Mouse (Mus musculus) hindbrain, postnatal 0 days (tissue): ENCODE data around the gene Krt80. TPM values are rescaled to one million over a fixed set of nuclear protein-coding genes. Genes with fewer than 3 reads are reported as not detected.

Experiments used
- ATAC-seq: fragments of 200-750 bp; cut with Nextera tagmentation; 2 replicates; pipeline ENCODE4 v1.8.0; 2017; ENCODE audit warnings: mild to moderate bottlenecking, moderate TSS enrichment, moderate library complexity
- DNase-seq: peaks from one replicate; pipeline ENCODE4 v3.0.0-alpha.2; 2015; ENCODE audit warnings: low spot score
- H3K27ac ChIP-seq: fragments of 300-500 bp; sonication (generic); 2 replicates; pipeline ENCODE4 v1.5.1; 2014; ENCODE audit warnings: mild to moderate bottlenecking
- H3K27me3 ChIP-seq: fragments of 300-500 bp; sonication (generic); 2 replicates; pipeline ENCODE4 v1.6.1; 2014; ENCODE audit warnings: low read length, mixed read lengths; ENCODE audit not compliant: insufficient read depth
- H3K36me3 ChIP-seq: fragments of 300-500 bp; sonication (generic); 2 replicates; pipeline ENCODE4 v1.6.1; 2014; ENCODE audit warnings: low read length, mixed read lengths; ENCODE audit not compliant: insufficient read depth
- H3K4me1 ChIP-seq: fragments of 300-500 bp; sonication (generic); 2 replicates; pipeline ENCODE4 v1.6.1; 2014; ENCODE audit warnings: antibody characterized with exemption, low read length, mixed read lengths; ENCODE audit not compliant: insufficient read depth
- H3K4me2 ChIP-seq: fragments of 300-500 bp; sonication (generic); 2 replicates; pipeline ENCODE4 v1.6.1; 2014; ENCODE audit warnings: low read depth, mild to moderate bottlenecking, low read length, moderate library complexity, mixed read lengths
- H3K4me3 ChIP-seq: fragments of 300-500 bp; sonication (generic); 2 replicates; pipeline ENCODE4 v1.5.1; 2014; ENCODE audit warnings: low read length
- H3K9ac ChIP-seq: fragments of 300-500 bp; sonication (generic); replicated peaks from 2 replicates; pipeline ENCODE4 v1.6.1; 2014; ENCODE audit warnings: mild to moderate bottlenecking, low read length, moderate library complexity, mixed read lengths
- H3K9me3 ChIP-seq: fragments of 300-500 bp; sonication (generic); 2 replicates; pipeline ENCODE4 v1.6.1; 2016; ENCODE audit warnings: low read length, mixed read lengths
- CTCF ChIP-seq: IDR thresholded peaks from 2 replicates; pipeline ENCODE4 v1.5.1; 2016; ENCODE audit warnings: antibody characterized with exemption, control low read depth, low read depth
- WGBS: fragments of 180-500 bp; shearing (Covaris S2); extraction: QIAGEN DNeasy Blood & Tissue Kit; methylation state at CpG from one replicate; pipeline ENCODE4 v1.1.7; 2014; 5-methylcytosine and 5-hydroxymethylcytosine counted together
- polyA plus RNA-seq: library from polyadenylated mRNA; unstranded; fragments of >200 nt; fragmentation: Nextera tagmentation; extraction: Ambion mirVana; gene quantifications from 2 replicates; pipeline ENCODE4 v1.2.1, GENCODE M21; 2015
- total RNA-seq: library from RNA; depleted of rRNA; stranded (reverse); fragments of >200 nt; gene quantifications from 2 replicates; pipeline ENCODE4 v1.2.3, GENCODE M21; 2014

Krt80 gene
- total and polyA plus RNA-seq, 2 experiments from 2014 or later, result 0.30 to 1.2 TPM

GRCm38 (mm10) chr15:101352706-101353465 lies 17.1 kb downstream of the Krt80 start:
- H3K27me3 ChIP-seq, result no peaks in the 10 kb centered on the region
- no peak overlapping the region for H3K4me3 ChIP-seq
- no peak overlapping the region for H3K27ac ChIP-seq
- ATAC-seq, result no peak
- no peaks in the 10 kb centered on the region for H3K9me3 ChIP-seq
- DNase-seq, result no peak
- no peaks in the 10 kb centered on the region for H3K4me1 ChIP-seq
- no peak overlapping the region for H3K4me2 ChIP-seq
- no peak for TF ChIP-seq CTCF
- H3K9ac ChIP-seq, result no peak overlapping the region; the same call in 1 of the 2 replicates
- 57% methylated on average over 10 of the region's 10 CpGs for WGBS
- no peaks in the 10 kb centered on the region for H3K36me3 ChIP-seq

GRCm38 (mm10) chr15:101352047-101352446 lies 17.9 kb downstream of the Krt80 start:
- WGBS, result 69% methylated on average over 13 of the region's 13 CpGs
- Histone ChIP-seq H3K36me3 (no peaks in the 10 kb centered on the region), H3K27me3 (no peaks in the 10 kb centered on the region), H3K4me1 (no peaks in the 10 kb centered on the region), H3K9ac (no peak overlapping the region), H3K4me2 (no peak overlapping the region), H3K9me3 (no peaks in the 10 kb centered on the region), H3K4me3 (no peak overlapping the region), H3K27ac (no peak overlapping the region)
- DNase-seq (no peak), ATAC-seq (no peak)
- no peak for TF ChIP-seq CTCF

- WGBS, result 59% methylated on average over 5 of the region's 5 CpGs
- H3K27me3 ChIP-seq, result no peaks in the 10 kb centered on the region
- no peak overlapping the region for H3K9ac ChIP-seq
- no peaks in the 10 kb centered on the region for H3K9me3 ChIP-seq
- no peak for DNase-seq
- no peak overlapping the region for H3K4me2 ChIP-seq
- no peaks in the 10 kb centered on the region for H3K4me1 ChIP-seq
- H3K27ac ChIP-seq, result no peak overlapping the region
- H3K4me3 ChIP-seq, result no peak overlapping the region
- no peak for ATAC-seq
- no peaks in the 10 kb centered on the region for H3K36me3 ChIP-seq
- peak; percentile 60 for TF ChIP-seq CTCF
Observed at GRCm38 (mm10) chr15:101341797-101342515, 28.0 kb downstream of the Krt80 start.

GRCm38 (mm10) chr15:101339537-101339936 lies 30.4 kb downstream of the Krt80 start:
- peak; percentile 98 for TF ChIP-seq CTCF
- Histone ChIP-seq H3K4me1 (no peaks in the 10 kb centered on the region), H3K27me3 (no peaks in the 10 kb centered on the region), H3K4me3 (no peak overlapping the region), H3K9me3 (no peaks in the 10 kb centered on the region), H3K36me3 (no peaks in the 10 kb centered on the region), H3K27ac (no peak overlapping the region), H3K9ac (no peak overlapping the region), H3K4me2 (no peak overlapping the region)
- 0% methylated on average over 2 of the region's 2 CpGs for WGBS
- peak; percentile 94 for ATAC-seq
- DNase-seq, result peak; percentile 94

GRCm38 (mm10) chr15:101338359-101338758 lies 31.6 kb downstream of the Krt80 start:
- Histone ChIP-seq H3K4me1 (no peaks in the 10 kb centered on the region), H3K4me3 (no peak overlapping the region), H3K4me2 (no peak overlapping the region), H3K27me3 (no peaks in the 10 kb centered on the region), H3K27ac (no peak overlapping the region), H3K9ac (no peak overlapping the region), H3K9me3 (no peaks in the 10 kb centered on the region), H3K36me3 (no peaks in the 10 kb centered on the region)
- ATAC-seq (no peak), DNase-seq (no peak)
- no peak for TF ChIP-seq CTCF
- 65% methylated on average over 4 of the region's 4 CpGs for WGBS

- 47% methylated on average over 24 of the region's 24 CpGs for WGBS
- Histone ChIP-seq H3K36me3 (no peaks in the 10 kb centered on the region), H3K4me3 (no peak overlapping the region), H3K9me3 (no peaks in the 10 kb centered on the region), H3K9ac (no peak overlapping the region), H3K4me1 (no peaks in the 10 kb centered on the region), H3K27ac (no peak overlapping the region), H3K27me3 (no peaks in the 10 kb centered on the region), H3K4me2 (no peak overlapping the region)
- DNase-seq (no peak), ATAC-seq (no peak)
- TF ChIP-seq CTCF, result no peak
Observed at GRCm38 (mm10) chr15:101336474-101337174, 33.3 kb downstream of the Krt80 start.
